Mouse (Mus musculus): ENCODE measurements around the gene Syne3. TPM values are rescaled to one million over a fixed set of nuclear protein-coding genes. Genes with fewer than 3 reads are reported as not detected.

The Syne3 gene
- polyA plus RNA-seq, 1 experiment from 2014 or later, result 0.24 TPM

DNA sequence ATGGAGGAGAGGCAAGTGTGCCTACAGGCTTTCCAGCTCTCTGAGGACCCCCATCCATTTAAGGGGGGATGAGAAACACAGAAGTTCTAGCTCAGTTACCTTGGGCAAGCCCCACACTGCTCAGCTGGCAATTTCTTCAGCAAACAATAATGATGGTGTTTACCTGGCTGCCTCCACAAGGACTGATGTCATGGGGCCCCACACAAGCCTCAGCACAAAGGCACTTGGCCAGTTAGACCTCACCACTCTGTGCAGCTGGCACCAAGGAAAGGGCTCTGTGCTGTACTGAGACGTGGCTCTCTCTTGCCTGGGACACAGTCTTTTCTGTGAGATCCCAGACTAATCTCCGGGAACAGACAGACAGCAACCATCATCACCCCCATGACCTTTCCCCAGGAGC lies 127.5 kb downstream of the Syne3 start:
- H3K4me1 ChIP-seq, result peaks cover 37% of the 10 kb centered on the region
- H3K4me3 ChIP-seq, result no peak overlapping the region
- WGBS, result 57% methylated on average over 2 of the region's 2 CpGs
- peak overlapping the region; percentile 10; the same call in 1 of the 2 replicates for H3K27ac ChIP-seq (replicated peaks)
- 0 out of 2 replicates have a peak, but pooled peaks cover under 1% of the 10 kb centered on the region for H3K27me3 ChIP-seq (replicated peaks; ENCODE audit: low read depth, poor library complexity, severe bottlenecking)
- H3K36me3 ChIP-seq (replicated peaks), result no peaks in the 10 kb centered on the region
- 0 out of 2 replicates have a peak, but pooled peaks cover 8% of the 10 kb centered on the region for H3K9me3 ChIP-seq
- no peak for DNase-seq (ENCODE audit: low spot score)

DNA sequence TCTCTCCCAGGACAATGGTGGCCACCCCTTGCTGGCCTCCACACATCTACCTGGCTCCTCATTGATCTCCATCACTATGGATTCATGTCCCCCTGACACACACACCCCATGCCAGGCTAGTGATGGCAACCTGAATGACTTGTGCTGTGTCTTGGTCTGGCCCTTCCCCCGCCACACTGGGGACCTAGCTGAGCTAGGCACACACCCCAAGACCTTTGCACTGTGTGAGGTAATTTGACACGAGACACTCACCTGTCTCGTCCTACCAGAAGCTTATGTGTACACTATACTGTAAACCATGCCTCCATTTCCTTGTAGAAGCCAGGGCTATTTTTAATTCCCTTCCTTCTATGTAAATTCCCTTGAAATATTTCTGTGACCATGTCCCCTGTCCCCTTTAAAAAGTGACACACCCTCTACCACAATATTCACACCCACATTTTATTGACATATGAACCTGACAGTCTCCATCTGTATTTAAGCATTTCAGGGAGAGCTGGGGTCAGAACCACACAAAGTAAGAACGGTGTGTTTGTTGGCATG lies 128.0 kb downstream of the Syne3 start:
- Histone ChIP-seq H3K9me3 (0 out of 2 replicates have a peak, but pooled peaks cover 8% of the 10 kb centered on the region), H3K27ac (replicated peaks) (no peak overlapping the region), H3K4me1 (peaks cover 37% of the 10 kb centered on the region), H3K4me3 (no peak overlapping the region), H3K36me3 (replicated peaks) (no peaks in the 10 kb centered on the region), H3K27me3 (replicated peaks; ENCODE audit: low read depth, poor library complexity, severe bottlenecking) (peaks cover 5% of the 10 kb centered on the region; the same call in 1 of the 2 replicates)
- DNase-seq (ENCODE audit: low spot score), result no peak
- WGBS, result 81% methylated on average over 4 of the region's 4 CpGs

GRCm38 (mm10) chr12:104880367-104880766 lies 129.2 kb downstream of the Syne3 start:
- no peak overlapping the region for H3K4me3 ChIP-seq
- WGBS, result 53% methylated on average over 12 of the region's 12 CpGs
- H3K27me3 ChIP-seq (replicated peaks; ENCODE audit: low read depth, poor library complexity, severe bottlenecking), result peaks cover 8% of the 10 kb centered on the region; the same call in 1 of the 2 replicates
- 0 out of 2 replicates have a peak, but pooled peaks cover 8% of the 10 kb centered on the region for H3K9me3 ChIP-seq
- peaks cover 46% of the 10 kb centered on the region for H3K4me1 ChIP-seq
- peak; percentile 67 for DNase-seq (ENCODE audit: low spot score)
- no peaks in the 10 kb centered on the region for H3K36me3 ChIP-seq (replicated peaks)
- H3K27ac ChIP-seq (replicated peaks), result peak overlapping the region; percentile 68; the same call in 1 of the 2 replicates

Small RNA genes lying within 50 kb of the gene (microRNA-seq; reads per million reads assigned to microRNA genes)
- gene Mir3069, result 3.7 reads per million, percentile 6 among the genes with 10 or more reads in this experiment

Other genes with a start within 250 kb of the Syne3 start
- 2.6 and 3.2 TPM in 2 replicates for gene Clmn, start 144.7 kb downstream of the Syne3 start, polyA plus RNA-seq (2016; fragmentation: Nextera tagmentation; extraction: Ambion mirVana)
- gene Glrx5, start 22.9 kb upstream of the Syne3 start, polyA plus RNA-seq (2016; fragmentation: Nextera tagmentation; extraction: Ambion mirVana), result 218 and 234 TPM in 2 replicates
- not detected in 2 replicates for gene Tcl1b2, start 136.2 kb upstream of the Syne3 start, polyA plus RNA-seq (2016; fragmentation: Nextera tagmentation; extraction: Ambion mirVana)
- not detected in 2 replicates for gene Tcl1b1, start 149.9 kb upstream of the Syne3 start, polyA plus RNA-seq (2016; fragmentation: Nextera tagmentation; extraction: Ambion mirVana)
- not detected in 2 replicates for gene Tcl1b5, start 166.5 kb upstream of the Syne3 start, polyA plus RNA-seq (2016; fragmentation: Nextera tagmentation; extraction: Ambion mirVana)
- gene Tcl1b3, start 181.2 kb upstream of the Syne3 start, polyA plus RNA-seq (2016; fragmentation: Nextera tagmentation; extraction: Ambion mirVana), result not detected in 2 replicates
- not detected in 2 replicates for gene Tcl1b4, start 192.1 kb upstream of the Syne3 start, polyA plus RNA-seq (2016; fragmentation: Nextera tagmentation; extraction: Ambion mirVana)
- not detected in 2 replicates for gene Tcl1, start 213.0 kb upstream of the Syne3 start, polyA plus RNA-seq (2016; fragmentation: Nextera tagmentation; extraction: Ambion mirVana)